Mouse (Mus musculus): ENCODE results near the gene Hormad2.

Hormad2 gene

GRCm38 (mm10) chr11:4336693-4337283 lies 104.1 kb downstream of the Hormad2 start:
- no peak for DNase-seq

- no peak for DNase-seq
Observed at GRCm38 (mm10) chr11:4335810-4336692, 104.9 kb downstream of the Hormad2 start.

- no peak for DNase-seq
Observed at GRCm38 (mm10) chr11:4332961-4333360, 107.9 kb downstream of the Hormad2 start.

- no peak for DNase-seq
Observed at GRCm38 (mm10) chr11:4328188-4328587, 112.7 kb downstream of the Hormad2 start.

- DNase-seq, result peak; percentile 73 to 80
Observed at GRCm38 (mm10) chr11:4323481-4323880, 117.4 kb downstream of the Hormad2 start.

- DNase-seq, result no peak
Observed at GRCm38 (mm10) chr11:4322943-4323342, 118.0 kb downstream of the Hormad2 start.

GRCm38 (mm10) chr11:4320876-4321275 lies 120.0 kb downstream of the Hormad2 start:
- DNase-seq, result no peak

- DNase-seq, result no peak
Observed at GRCm38 (mm10) chr11:4319212-4319955, 121.5 kb downstream of the Hormad2 start.

- DNase-seq, result no peak
Observed at GRCm38 (mm10) chr11:4318011-4318410, 122.9 kb downstream of the Hormad2 start.

- no peak for DNase-seq
Observed at GRCm38 (mm10) chr11:4317287-4317686, 123.6 kb downstream of the Hormad2 start.

- DNase-seq, result peak in 1 of 2 experiments; percentile 1
Observed at GRCm38 (mm10) chr11:4312180-4312579, 128.7 kb downstream of the Hormad2 start.

GRCm38 (mm10) chr11:4310324-4310723 lies 130.6 kb downstream of the Hormad2 start:
- DNase-seq, result no peak

- DNase-seq, result no peak
Observed at GRCm38 (mm10) chr11:4309613-4310012, 131.3 kb downstream of the Hormad2 start.

- peak; percentile 65 to 70 for DNase-seq
Observed at GRCm38 (mm10) chr11:4308514-4309450, 132.1 kb downstream of the Hormad2 start.

GRCm38 (mm10) chr11:4308060-4308513 lies 132.8 kb downstream of the Hormad2 start:
- DNase-seq, result no peak

- no peak for DNase-seq
Observed at GRCm38 (mm10) chr11:4306086-4306485, 134.8 kb downstream of the Hormad2 start.

GRCm38 (mm10) chr11:4305090-4305489 lies 135.8 kb downstream of the Hormad2 start:
- no peak for DNase-seq

GRCm38 (mm10) chr11:4304203-4304602 lies 136.7 kb downstream of the Hormad2 start:
- DNase-seq, result no peak

- DNase-seq, result no peak
Observed at GRCm38 (mm10) chr11:4303033-4303432, 137.9 kb downstream of the Hormad2 start.

GRCm38 (mm10) chr11:4302363-4302913 lies 138.5 kb downstream of the Hormad2 start:
- DNase-seq, result no peak

- no peak for DNase-seq
Observed at GRCm38 (mm10) chr11:4300683-4301082, 140.2 kb downstream of the Hormad2 start.
